Mouse (Mus musculus) T-helper 1 cell (primary cell): ENCODE results near the gene Cdc14b.

Source experiments
- in situ Hi-C: fragments of 300-600 bp; cut with MboI, MseI; formaldehyde crosslinking; loops from one replicate; pipeline ENCODE4 v1.15.1; 2025; ENCODE audit warnings: high pct_unique_total_duplicates

Gene Cdc14b

DNA sequence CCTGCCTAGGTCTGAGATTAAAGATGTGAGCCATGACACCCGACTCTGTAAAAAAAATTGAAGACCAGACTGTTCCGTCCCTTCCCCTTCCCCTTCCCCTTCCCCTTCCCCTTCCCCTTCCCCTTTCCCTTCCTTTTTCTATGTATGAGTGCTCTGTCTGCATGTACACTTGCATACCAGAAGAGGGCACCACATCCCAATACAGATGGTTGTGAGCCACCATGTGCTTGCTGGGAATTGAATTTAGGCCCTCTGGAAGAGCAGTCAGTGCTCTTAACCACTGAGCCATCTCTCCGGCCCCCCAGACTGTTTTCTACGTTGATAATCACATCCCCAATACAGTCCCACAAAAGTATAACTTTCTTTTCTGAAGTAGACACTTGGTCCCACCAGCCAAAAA is 94.8 kb downstream of the Cdc14b start:
- in situ Hi-C loops = no loop called here

DNA sequence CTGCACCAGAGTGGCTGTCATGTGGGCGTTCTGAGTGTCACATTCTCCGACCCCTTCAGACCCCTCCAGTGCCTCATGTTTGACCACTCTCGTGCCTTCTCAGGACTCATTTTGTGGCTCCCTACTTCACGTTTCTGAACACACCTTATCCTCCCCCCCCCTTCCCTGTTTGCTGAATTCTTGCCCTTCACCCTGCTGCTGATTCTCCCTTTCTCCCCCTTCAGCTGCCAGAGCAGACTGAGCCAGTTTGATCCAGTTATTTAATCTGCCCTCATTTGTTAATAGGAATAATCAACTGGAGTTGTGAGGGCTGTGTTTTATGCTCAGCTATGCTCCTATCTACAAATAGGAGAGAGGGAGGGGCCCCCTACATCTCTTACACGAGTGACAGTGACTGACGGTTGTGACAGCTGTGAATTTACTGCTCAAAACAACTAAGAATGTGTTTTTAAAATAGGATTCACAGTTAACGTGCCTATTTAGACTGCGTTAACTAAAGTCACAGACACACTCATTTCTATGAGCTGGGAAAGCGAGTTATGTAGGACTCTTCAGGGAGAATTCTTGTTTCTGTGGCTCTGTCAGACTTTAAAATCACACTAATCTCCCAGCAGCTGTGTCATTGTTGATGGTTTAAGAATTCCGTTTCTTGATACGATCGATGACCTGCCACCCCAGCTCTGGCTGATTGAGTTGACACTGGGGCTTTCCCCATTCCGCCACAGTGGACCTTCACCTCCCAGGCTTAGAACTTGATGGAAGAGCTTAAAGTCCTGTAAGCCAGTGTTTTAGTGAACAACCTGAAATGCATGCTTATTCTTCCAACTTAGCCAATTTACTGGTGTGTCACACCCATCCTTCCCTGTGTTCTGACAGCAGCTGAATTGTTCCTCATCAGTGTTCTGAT is 96.1 kb downstream of the Cdc14b start:
- in situ Hi-C loops = loop anchor here (5.0 kb wide), 2 partner anchors 33 to 123 kb away; no protein-coding TSS in a partner anchor

DNA sequence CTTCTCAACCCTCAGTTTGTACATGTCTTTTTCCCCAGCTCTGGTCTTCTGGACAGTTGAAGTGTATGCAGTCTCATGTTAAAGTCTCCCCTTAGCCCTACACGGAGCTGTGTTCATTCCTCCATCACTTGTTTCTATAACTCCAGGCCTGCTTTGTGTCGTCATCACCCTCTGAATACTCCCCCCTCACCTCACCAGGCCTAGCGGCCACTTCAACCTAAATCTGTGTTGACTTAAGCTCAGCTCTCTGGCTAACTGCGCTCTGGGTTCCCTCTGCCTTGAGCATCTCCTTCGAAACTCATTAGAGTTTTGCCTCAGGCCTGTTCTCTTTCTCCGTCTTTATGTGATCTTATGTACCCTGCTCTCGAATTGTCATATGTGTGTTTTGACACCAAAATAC is 97.1 kb downstream of the Cdc14b start:
- in situ Hi-C loops = loop anchor here (5.0 kb wide), 2 partner anchors 34 to 124 kb away; no protein-coding TSS in a partner anchor

DNA sequence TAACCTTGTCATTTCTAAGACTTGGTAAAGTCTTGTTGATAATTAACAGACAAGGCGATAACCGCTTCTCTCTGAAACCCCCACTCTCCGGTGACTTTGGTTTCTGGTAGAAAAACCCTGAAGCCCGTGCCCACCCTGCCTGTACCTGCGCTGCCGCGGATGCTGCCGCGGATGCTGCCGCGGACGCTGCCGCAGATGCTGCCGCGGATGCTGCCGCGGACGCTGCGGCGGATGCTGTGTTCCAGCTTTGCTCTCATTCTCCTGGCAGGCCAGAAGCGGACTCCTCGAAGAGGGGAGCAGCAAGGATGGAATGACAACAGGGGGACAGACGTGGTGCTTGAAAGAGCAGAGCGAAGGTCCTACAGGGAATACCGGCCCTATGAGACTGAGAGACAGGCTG is 105.3 kb downstream of the Cdc14b start:
- in situ Hi-C loops = loop anchor here (25.0 kb wide), 1 partner anchor 1068 kb away; no protein-coding TSS in a partner anchor

DNA sequence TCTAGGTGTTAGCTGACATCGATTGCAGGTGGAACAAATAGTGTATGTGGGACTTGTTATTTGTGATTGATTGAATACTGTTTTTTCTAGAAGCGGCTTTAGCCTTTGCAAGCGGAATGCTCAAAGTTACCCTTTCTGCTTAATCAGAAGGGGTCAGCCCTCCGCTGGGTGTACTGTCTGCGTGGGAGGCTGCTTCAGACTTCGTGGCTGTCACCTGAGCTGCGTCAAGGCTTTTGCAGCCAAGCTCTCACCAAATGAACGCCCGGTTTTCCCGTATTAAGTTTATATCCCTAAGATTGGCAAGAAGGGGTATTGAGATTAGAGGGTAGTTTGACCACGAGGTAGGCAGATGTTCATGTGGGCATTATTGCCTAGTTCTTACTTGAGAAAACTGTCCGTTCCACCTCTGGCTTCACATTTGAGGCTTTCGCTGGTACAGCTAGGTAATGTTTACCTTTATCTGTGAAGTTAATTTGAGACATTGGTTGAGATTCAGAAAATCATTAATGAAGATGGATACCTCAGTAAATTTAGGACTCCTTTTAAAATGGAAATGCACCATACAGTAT is 111.9 kb downstream of the Cdc14b start:
- in situ Hi-C loops = loop anchor here (25.0 kb wide), 1 partner anchor 1074 kb away; no protein-coding TSS in a partner anchor

DNA sequence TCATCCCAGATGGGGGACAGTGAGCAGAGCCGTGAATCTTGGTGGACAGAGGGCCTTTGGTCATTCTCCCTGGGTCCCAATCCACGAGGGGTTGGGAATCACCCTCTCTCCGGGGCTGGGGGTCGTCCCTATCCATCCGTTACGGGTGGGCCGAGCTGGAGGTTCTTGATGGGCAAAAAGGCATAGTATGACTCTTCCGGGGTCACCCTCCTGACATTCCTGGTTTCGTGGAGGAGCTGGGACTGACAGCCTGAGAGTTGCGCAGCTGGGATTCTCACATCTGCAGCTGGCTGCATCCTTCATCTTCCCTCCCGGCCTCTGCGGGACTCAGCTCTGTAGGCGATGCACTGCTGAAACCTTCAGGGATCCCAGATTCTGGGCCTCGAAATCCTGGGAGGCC is 112.5 kb downstream of the Cdc14b start:
- in situ Hi-C loops = loop anchor here (25.0 kb wide), 1 partner anchor 1075 kb away; no protein-coding TSS in a partner anchor

DNA sequence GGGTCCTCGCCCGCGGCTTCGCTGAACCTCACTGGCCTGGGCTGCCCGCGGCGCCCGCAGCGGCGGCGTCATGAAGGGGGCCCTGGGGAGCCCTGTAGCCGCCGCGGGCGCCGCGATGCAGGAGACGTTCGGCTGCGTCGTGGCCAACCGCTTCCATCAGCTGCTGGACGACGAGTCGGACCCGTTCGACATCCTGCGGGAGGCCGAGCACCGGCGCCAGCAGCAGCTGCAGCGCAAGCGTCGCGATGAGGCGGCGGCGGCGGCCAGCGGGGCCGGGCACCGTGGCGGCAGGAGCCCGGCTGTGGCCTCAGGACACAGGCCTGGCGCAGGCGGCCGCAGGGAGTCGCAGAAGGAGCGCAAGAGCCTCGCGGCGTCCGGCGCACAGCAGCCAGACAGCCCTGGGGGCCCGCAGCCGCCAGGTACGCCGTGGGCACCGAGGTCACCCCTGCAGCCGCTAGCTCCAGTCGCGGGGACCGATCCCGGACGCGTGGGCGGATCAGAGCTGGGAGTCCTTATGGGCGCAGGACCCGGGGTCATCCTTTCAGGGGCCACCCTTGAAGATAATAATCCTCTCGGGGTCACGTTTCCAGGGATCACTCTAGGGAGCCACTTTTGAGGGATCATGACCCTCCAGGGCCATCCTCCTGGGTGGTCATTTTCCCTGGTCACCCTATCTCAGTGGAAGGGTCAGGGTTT is 113.0 kb downstream of the Cdc14b start:
- in situ Hi-C loops = loop anchor here (25.0 kb wide), 1 partner anchor 1075 kb away; no protein-coding TSS in a partner anchor

DNA sequence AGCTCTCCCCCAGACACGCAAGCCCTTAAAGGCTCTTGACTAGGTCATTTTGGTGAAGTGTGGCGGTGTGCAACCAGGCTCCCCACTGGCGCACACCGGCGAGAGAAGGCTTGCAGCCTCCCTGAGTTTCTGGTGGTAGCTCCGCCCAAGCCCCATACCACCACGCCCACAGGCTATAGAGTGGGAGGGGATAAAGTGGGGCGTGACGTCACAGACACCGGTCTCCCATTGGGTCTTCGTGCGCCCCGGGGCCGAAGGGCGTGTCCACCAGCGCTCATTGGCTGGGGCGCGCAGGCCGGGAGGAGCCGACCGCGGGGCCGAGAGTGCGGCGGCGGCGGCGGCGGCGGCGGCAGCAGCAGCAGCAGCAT is 113.6 kb downstream of the Cdc14b start, which contains the start of gene Habp4:
Habp4 (plus strand) TSS at position 277 of the 368 bp plus-strand sequence.
- in situ Hi-C loops = loop anchor here (25.0 kb wide), 1 partner anchor 1076 kb away; no protein-coding TSS in a partner anchor

DNA sequence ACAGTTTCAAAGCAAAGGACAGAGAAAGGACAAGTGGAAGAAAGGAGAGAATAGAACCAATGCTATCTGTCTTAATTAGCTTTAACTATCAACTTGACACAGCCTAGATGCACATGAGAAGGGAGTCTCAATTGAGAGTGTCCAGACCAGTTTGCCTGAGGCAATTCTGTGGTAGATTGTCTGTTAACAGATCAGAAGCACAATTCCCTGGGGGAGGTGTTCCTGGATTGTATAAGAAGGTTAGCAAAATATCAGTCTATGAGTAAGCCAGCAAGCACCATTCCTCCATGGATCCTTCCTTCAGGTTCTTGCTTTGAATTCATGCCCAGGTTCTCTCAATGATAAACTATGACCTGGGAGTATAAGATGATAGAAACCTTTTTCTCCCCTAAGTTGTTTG is 118.1 kb downstream of the Cdc14b start:
- in situ Hi-C loops = loop anchor here (25.0 kb wide), 1 partner anchor 1080 kb away; no protein-coding TSS in a partner anchor

DNA sequence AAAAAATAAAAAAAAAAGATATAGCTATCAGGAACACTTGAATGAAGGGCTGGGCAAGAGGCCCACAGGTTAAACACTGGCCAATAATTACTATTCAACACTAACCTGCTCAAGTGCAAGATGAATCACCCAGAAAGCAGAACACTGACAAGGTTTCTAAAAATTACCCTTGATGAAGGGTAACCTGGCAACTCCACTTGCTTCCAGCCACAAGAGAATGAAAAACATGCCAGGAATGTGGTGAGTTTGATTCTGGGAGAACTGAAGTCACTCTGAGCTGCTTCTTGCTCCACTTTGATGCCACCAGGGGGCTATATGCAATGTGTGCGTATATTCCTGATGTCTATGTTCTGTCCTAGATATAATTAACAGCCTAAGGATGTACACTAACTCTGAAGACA is 119.9 kb downstream of the Cdc14b start:
- in situ Hi-C loops = loop anchor here (25.0 kb wide), 1 partner anchor 1082 kb away; no protein-coding TSS in a partner anchor

DNA sequence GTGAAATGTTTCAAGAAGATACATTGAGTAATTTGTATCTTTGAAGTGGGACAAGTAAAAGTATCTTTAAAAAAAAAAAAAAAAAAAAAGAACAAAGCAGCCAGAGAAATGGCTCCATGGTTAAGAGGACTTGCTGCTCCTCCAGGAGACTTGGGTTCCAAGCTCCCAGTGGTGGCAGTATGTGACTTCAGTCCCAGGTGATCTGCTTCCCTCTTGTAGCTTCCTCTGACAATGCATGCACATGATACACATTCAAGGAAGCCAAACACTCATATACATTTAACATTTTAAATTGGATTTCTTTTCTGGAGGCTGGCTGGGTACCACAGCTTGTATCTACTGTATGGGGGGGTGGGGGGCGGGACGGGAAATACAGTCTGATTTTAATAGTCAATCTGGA is 120.4 kb downstream of the Cdc14b start:
- in situ Hi-C loops = loop anchor here (25.0 kb wide), 1 partner anchor 1083 kb away; no protein-coding TSS in a partner anchor

DNA sequence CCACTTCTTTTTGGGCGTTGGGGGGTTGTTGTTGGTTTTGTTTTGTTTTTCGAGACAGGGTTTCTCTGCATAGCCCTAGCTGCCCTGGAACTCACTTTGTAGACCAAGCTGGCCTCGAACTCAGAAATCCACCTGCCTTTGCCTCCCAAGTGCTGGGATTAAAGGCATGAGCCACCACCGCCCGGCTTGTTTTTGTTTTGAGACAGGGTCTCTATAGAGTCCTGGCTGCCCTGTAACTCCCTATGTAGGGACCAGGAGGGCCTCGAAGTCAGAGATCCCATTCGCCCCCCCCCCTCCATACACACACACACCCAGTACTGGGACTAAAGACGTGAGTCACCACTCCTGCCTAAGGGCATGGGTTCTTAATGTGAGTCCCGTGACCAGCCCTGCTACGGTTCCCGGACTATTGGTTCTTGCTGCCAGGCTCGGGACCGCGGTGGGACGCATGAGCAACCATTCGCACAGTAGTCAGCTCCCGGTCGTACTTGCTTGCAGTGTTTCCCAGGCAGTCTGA is 121.3 kb downstream of the Cdc14b start:
- in situ Hi-C loops = loop anchor here (25.0 kb wide), 1 partner anchor 1083 kb away; no protein-coding TSS in a partner anchor

DNA sequence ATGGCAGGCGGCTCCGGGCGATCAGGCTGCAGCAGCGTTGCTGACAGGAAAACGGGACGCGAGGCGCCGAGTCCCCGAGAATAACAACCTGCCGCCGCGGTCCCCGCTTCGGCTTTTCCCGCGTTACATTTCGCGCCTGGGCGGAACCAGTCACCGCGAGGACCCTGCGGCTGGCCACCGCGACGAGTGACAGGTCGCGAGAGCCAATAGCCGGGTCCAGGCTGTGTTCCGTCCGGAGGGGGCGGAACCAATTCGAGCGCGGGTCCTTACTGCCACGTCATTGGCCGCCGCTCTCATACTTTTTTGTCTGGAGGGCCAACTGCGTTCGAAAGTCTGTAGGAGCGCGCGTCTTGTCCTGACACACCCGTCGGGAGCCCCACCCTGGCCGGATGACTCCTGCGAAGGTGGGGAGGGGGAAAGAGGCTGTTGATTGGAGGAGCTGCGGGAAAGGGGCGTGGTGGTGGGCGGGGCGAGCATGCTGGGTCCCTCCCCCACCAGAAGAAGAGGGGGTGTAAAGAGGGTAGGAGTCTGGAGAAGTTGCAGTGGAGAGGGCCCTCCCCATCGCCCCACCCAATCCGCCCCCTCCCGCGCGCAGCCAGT is 121.9 kb downstream of the Cdc14b start, which contains the start of gene Zfp367:
Zfp367 (minus strand) TSS at position 120 of the 600 bp plus-strand sequence.
- in situ Hi-C loops = loop anchor here (25.0 kb wide), 1 partner anchor 1084 kb away; no protein-coding TSS in a partner anchor

DNA sequence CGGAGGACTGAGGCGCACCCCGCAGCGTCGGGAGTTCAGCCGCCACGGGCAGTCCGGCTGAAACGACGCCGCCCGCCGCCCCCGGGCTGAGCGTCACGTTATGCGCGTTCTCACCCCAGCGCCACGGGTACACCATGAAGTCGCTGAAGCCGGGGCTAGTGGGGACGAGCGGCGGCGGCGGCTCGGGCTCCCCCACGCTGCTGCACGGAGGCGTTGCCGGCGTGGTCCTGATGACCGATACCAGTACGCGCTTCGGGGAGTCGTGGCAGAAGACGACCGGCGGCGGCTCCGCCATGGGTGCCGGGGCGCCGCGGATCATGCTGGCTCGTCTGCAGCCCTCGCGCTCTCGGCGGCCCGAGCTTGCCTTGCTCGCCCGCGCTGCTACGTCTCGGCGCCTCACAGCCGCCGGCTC is 122.4 kb downstream of the Cdc14b start:
- in situ Hi-C loops = loop anchor here (25.0 kb wide), 1 partner anchor 1085 kb away; no protein-coding TSS in a partner anchor

DNA sequence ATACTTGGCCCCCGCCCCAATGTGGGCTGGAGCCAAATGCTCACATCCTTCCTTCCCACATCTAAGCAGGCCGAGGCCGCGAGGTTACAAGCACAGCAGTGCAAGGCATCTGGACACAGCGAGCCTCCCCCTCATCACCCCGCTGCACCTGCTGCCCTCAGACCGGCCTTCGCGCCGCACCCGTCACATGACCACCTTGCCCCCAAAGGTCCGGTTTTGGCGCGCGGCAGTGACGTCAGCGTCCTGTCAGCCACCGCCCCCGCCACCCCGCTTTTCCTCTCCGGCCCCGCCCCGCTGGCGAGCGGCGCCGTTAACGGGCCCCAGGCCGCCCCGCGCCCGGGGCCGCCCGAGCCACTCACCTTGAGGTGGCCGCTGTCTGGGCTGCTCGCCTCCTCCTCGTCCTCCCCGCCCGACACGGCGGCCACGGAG is 122.8 kb downstream of the Cdc14b start:
- in situ Hi-C loops = loop anchor here (25.0 kb wide), 1 partner anchor 1085 kb away; no protein-coding TSS in a partner anchor

DNA sequence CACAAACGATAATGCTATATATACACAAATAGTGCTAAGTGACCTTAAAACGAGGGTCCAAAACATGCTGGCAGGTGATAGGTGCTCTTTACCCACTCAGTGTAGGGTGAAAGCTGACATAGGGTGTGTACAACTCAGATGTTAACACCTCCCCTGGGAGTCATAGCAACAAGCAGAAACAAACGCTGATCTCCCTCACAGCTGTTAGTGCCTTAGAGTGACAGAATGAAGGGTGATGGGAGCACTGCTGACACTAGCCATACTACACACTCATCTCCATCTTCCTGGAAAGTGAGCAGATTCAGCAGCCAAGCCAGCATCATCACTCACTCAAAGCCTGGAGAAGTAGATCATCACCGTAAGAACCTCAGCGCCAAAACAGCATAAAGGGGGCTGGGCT is 125.0 kb downstream of the Cdc14b start:
- in situ Hi-C loops = loop anchor here (25.0 kb wide), 1 partner anchor 1087 kb away; no protein-coding TSS in a partner anchor
